Mouse (Mus musculus) G1E (cell line): ENCODE measurements around the gene Plac9a.

Experiments used
- CTCF ChIP-seq: IDR thresholded peaks from 2 replicates; pipeline ENCODE4 v1.5.1; 2012; ENCODE audit warnings: low read depth, low read length, inconsistent platforms, mixed read lengths
- GATA1 ChIP-seq: IDR thresholded peaks from 2 replicates; pipeline ENCODE4 v1.6.1; 2012; ENCODE audit warnings: borderline replicate concordance, low read length, inconsistent platforms, mixed read lengths
- TAL1 ChIP-seq: conservative IDR thresholded peaks from 2 replicates; pipeline ENCODE4 v1.6.1; 2012; ENCODE audit warnings: low read depth, low read length, inconsistent platforms, mixed read lengths

DNA sequence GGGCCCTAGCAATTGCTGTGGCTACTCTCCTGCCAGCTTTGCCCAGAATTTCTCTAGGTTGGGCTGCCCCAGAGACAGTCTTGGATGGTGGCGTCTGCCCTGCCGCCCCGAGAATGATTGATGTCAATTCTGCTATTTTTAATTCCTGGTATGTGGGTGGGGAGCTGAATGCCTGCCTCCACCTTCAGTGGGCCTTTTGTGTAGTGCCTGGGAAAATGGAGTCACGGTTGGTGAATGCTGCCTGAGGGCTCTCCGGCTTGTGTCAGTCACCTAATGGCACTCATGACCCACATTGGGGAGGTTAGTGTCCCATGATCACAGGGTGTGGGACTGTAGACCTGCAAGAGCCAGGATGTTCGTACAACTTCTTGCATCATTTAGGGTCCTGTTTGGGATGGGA, 49.6 kb downstream of the Plac9a start:
- TF ChIP-seq CTCF (no peak), TAL1 (no peak), GATA1 (no peak)
